Mouse (Mus musculus): Measurements from ENCODE around the gene Itgal. TPM values are rescaled to one million over a fixed set of nuclear protein-coding genes. Genes with fewer than 3 reads are reported as not detected.

Itgal gene
- polyA plus RNA-seq (2014; fragmentation: Illumina TruSeq; extraction: RNeasy Lipid Tissue Mini Kit (QIAGEN cat#74804); ENCODE audit: insufficient read depth, low read depth, low replicate concordance): 12.3 TPM

GRCm38 (mm10) chr7:127296098-127296497 lies at the start of gene Itgal:
Itgal (plus strand) TSS chr7:127296260.

GRCm38 (mm10) chr7:127260309-127261111 lies 35.5 kb upstream of the Itgal start, which contains the start of gene Dctpp1:
Dctpp1 (minus strand) TSS chr7:127260709.

GRCm38 (mm10) chr7:127273925-127274789 lies 21.9 kb upstream of the Itgal start, which contains the start of gene Sephs2:
Sephs2 (minus strand) TSS chr7:127274055.

GRCm38 (mm10) chr7:127345512-127346325 lies 49.7 kb downstream of the Itgal start, which contains the start of gene Zfp768:
Zfp768 (minus strand) TSS chr7:127345589.

GRCm38 (mm10) chr7:127375271-127376245 lies 79.5 kb downstream of the Itgal start, which contains the start of gene Zfp747:
Zfp747 (minus strand) TSS chr7:127376050.

Other genes with a start within 250 kb of the Itgal start
- gene Zg16, start 208.9 kb upstream of the Itgal start, polyA plus RNA-seq (2014; fragmentation: Illumina TruSeq; extraction: RNeasy Lipid Tissue Mini Kit (QIAGEN cat#74804); ENCODE audit: insufficient read depth, low read depth, low replicate concordance): not detected
- gene AI467606, start 204.9 kb upstream of the Itgal start, polyA plus RNA-seq (2014; fragmentation: Illumina TruSeq; extraction: RNeasy Lipid Tissue Mini Kit (QIAGEN cat#74804); ENCODE audit: insufficient read depth, low read depth, low replicate concordance): 23.2 TPM
- gene Qprt, start 174.0 kb upstream of the Itgal start, polyA plus RNA-seq (2014; fragmentation: Illumina TruSeq; extraction: RNeasy Lipid Tissue Mini Kit (QIAGEN cat#74804); ENCODE audit: insufficient read depth, low read depth, low replicate concordance): 0.22 TPM
- 10.0 TPM for gene Spn, start 158.4 kb upstream of the Itgal start, polyA plus RNA-seq (2014; fragmentation: Illumina TruSeq; extraction: RNeasy Lipid Tissue Mini Kit (QIAGEN cat#74804); ENCODE audit: insufficient read depth, low read depth, low replicate concordance)
- 33.6 TPM for gene Cd2bp2, start 100.2 kb upstream of the Itgal start, polyA plus RNA-seq (2014; fragmentation: Illumina TruSeq; extraction: RNeasy Lipid Tissue Mini Kit (QIAGEN cat#74804); ENCODE audit: insufficient read depth, low read depth, low replicate concordance)
- 16.9 TPM for gene Tbc1d10b, start 87.8 kb upstream of the Itgal start, polyA plus RNA-seq (2014; fragmentation: Illumina TruSeq; extraction: RNeasy Lipid Tissue Mini Kit (QIAGEN cat#74804); ENCODE audit: insufficient read depth, low read depth, low replicate concordance)
- gene Mylpf, start 87.4 kb upstream of the Itgal start, polyA plus RNA-seq (2014; fragmentation: Illumina TruSeq; extraction: RNeasy Lipid Tissue Mini Kit (QIAGEN cat#74804); ENCODE audit: insufficient read depth, low read depth, low replicate concordance): 4.2 TPM
- gene Zfp553, start 63.2 kb upstream of the Itgal start, polyA plus RNA-seq (2014; fragmentation: Illumina TruSeq; extraction: RNeasy Lipid Tissue Mini Kit (QIAGEN cat#74804); ENCODE audit: insufficient read depth, low read depth, low replicate concordance): 5.6 TPM
- gene Sept1, start 63.1 kb upstream of the Itgal start, polyA plus RNA-seq (2014; fragmentation: Illumina TruSeq; extraction: RNeasy Lipid Tissue Mini Kit (QIAGEN cat#74804); ENCODE audit: insufficient read depth, low read depth, low replicate concordance): 23.5 TPM
- 10.4 TPM for gene Zfp771, start 52.0 kb upstream of the Itgal start, polyA plus RNA-seq (2014; fragmentation: Illumina TruSeq; extraction: RNeasy Lipid Tissue Mini Kit (QIAGEN cat#74804); ENCODE audit: insufficient read depth, low read depth, low replicate concordance)
- gene Dctpp1, start 35.6 kb upstream of the Itgal start, polyA plus RNA-seq (2014; fragmentation: Illumina TruSeq; extraction: RNeasy Lipid Tissue Mini Kit (QIAGEN cat#74804); ENCODE audit: insufficient read depth, low read depth, low replicate concordance): 29.4 TPM
- 23.5 TPM for gene Sephs2, start 22.2 kb upstream of the Itgal start, polyA plus RNA-seq (2014; fragmentation: Illumina TruSeq; extraction: RNeasy Lipid Tissue Mini Kit (QIAGEN cat#74804); ENCODE audit: insufficient read depth, low read depth, low replicate concordance)
- gene Zfp768, start 49.3 kb downstream of the Itgal start, polyA plus RNA-seq (2014; fragmentation: Illumina TruSeq; extraction: RNeasy Lipid Tissue Mini Kit (QIAGEN cat#74804); ENCODE audit: insufficient read depth, low read depth, low replicate concordance): 12.4 TPM
- 6.3 TPM for gene Zfp747, start 79.8 kb downstream of the Itgal start, polyA plus RNA-seq (2014; fragmentation: Illumina TruSeq; extraction: RNeasy Lipid Tissue Mini Kit (QIAGEN cat#74804); ENCODE audit: insufficient read depth, low read depth, low replicate concordance)
- 2.7 TPM for gene 9130019O22Rik, start 90.9 kb downstream of the Itgal start, polyA plus RNA-seq (2014; fragmentation: Illumina TruSeq; extraction: RNeasy Lipid Tissue Mini Kit (QIAGEN cat#74804); ENCODE audit: insufficient read depth, low read depth, low replicate concordance)
- 3.5 TPM for gene E430018J23Rik, start 97.4 kb downstream of the Itgal start, polyA plus RNA-seq (2014; fragmentation: Illumina TruSeq; extraction: RNeasy Lipid Tissue Mini Kit (QIAGEN cat#74804); ENCODE audit: insufficient read depth, low read depth, low replicate concordance)
- gene Zfp764, start 110.6 kb downstream of the Itgal start, polyA plus RNA-seq (2014; fragmentation: Illumina TruSeq; extraction: RNeasy Lipid Tissue Mini Kit (QIAGEN cat#74804); ENCODE audit: insufficient read depth, low read depth, low replicate concordance): 7.3 TPM
- 11.8 TPM for gene Zfp688, start 125.8 kb downstream of the Itgal start, polyA plus RNA-seq (2014; fragmentation: Illumina TruSeq; extraction: RNeasy Lipid Tissue Mini Kit (QIAGEN cat#74804); ENCODE audit: insufficient read depth, low read depth, low replicate concordance)
- 1.7 TPM for gene Zfp689, start 152.9 kb downstream of the Itgal start, polyA plus RNA-seq (2014; fragmentation: Illumina TruSeq; extraction: RNeasy Lipid Tissue Mini Kit (QIAGEN cat#74804); ENCODE audit: insufficient read depth, low read depth, low replicate concordance)
- gene Prr14, start 163.4 kb downstream of the Itgal start, polyA plus RNA-seq (2014; fragmentation: Illumina TruSeq; extraction: RNeasy Lipid Tissue Mini Kit (QIAGEN cat#74804); ENCODE audit: insufficient read depth, low read depth, low replicate concordance): 32.8 TPM
- gene Fbrs, start 182.9 kb downstream of the Itgal start, polyA plus RNA-seq (2014; fragmentation: Illumina TruSeq; extraction: RNeasy Lipid Tissue Mini Kit (QIAGEN cat#74804); ENCODE audit: insufficient read depth, low read depth, low replicate concordance): 24.3 TPM
- 1.8 TPM for gene Srcap, start 215.7 kb downstream of the Itgal start, polyA plus RNA-seq (2014; fragmentation: Illumina TruSeq; extraction: RNeasy Lipid Tissue Mini Kit (QIAGEN cat#74804); ENCODE audit: insufficient read depth, low read depth, low replicate concordance)
- 11.9 TPM for gene Gm42715, start 223.3 kb downstream of the Itgal start, polyA plus RNA-seq (2014; fragmentation: Illumina TruSeq; extraction: RNeasy Lipid Tissue Mini Kit (QIAGEN cat#74804); ENCODE audit: insufficient read depth, low read depth, low replicate concordance)

Measured in lung, adult 10 weeks (tissue).